Mouse (Mus musculus) liver, adult 2 months (tissue): ENCODE measurements around the gene Tha1.

Experiments used
- CTCF ChIP-seq: fragments of 200-500 bp; IDR thresholded peaks from 2 replicates; pipeline ENCODE4 v1.5.1; 2011; ENCODE audit warnings: low read depth, low read length, control low read depth
- POLR2A ChIP-seq: fragments of 200-500 bp; IDR thresholded peaks from 2 replicates; pipeline ENCODE4 v1.6.1; 2011; ENCODE audit warnings: low read length, control low read depth; ENCODE audit not compliant: insufficient read depth; ENCODE audit errors: extremely low read depth

GRCm38 (mm10) chr11:117919211-117919610, 45.9 kb upstream of the Tha1 start:
- TF ChIP-seq CTCF: no peak
- no peak for TF ChIP-seq POLR2A
